Mouse (Mus musculus) thymus, postnatal 25 days (tissue): ENCODE measurements around the gene Fam47e.
"Not testable (repeated sequence)": the region's sequence is repeated elsewhere in the genome, so short reads cannot be mapped to it uniquely, and the experiment has no call there.

ENCODE experiments used
- DNase-seq: peaks from one replicate; pipeline ENCODE4 v3.0.0; 2022

Gene Fam47e

GRCm38 (mm10) chr5:92554891-92555511 lies at the start of gene Fam47e:
Fam47e (plus strand) TSS chr5:92555069.
- DNase-seq, result no peak

- DNase-seq, result peak; percentile 92
Measured at GRCm38 (mm10) chr5:92505402-92505865, 49.4 kb upstream of the Fam47e start.

GRCm38 (mm10) chr5:92506301-92506729 lies 48.6 kb upstream of the Fam47e start:
- peak; percentile 65 for DNase-seq

- DNase-seq, result no peak
Measured at GRCm38 (mm10) chr5:92506733-92507132, 48.1 kb upstream of the Fam47e start, which contains the start of gene Scarb2. Scarb2 (minus strand) TSS chr5:92506833.

GRCm38 (mm10) chr5:92508853-92509252 lies 46.0 kb upstream of the Fam47e start:
- DNase-seq, result no peak

GRCm38 (mm10) chr5:92511256-92511655 lies 43.6 kb upstream of the Fam47e start:
- DNase-seq, result peak; percentile 21

GRCm38 (mm10) chr5:92512066-92512465 lies 42.8 kb upstream of the Fam47e start:
- DNase-seq, result no peak

- not testable (repeated sequence) for DNase-seq
Measured at GRCm38 (mm10) chr5:92521131-92521530, 33.7 kb upstream of the Fam47e start.

GRCm38 (mm10) chr5:92524821-92525258 lies 30.0 kb upstream of the Fam47e start:
- no peak for DNase-seq

GRCm38 (mm10) chr5:92539698-92540097 lies 15.2 kb upstream of the Fam47e start:
- no peak for DNase-seq

GRCm38 (mm10) chr5:92552611-92553010 lies 2.3 kb upstream of the Fam47e start:
- DNase-seq, result no peak

GRCm38 (mm10) chr5:92553939-92554338 lies 930 bp upstream of the Fam47e start:
- peak; percentile 35 for DNase-seq

GRCm38 (mm10) chr5:92554443-92554842 lies 426 bp upstream of the Fam47e start:
- no peak for DNase-seq

- no peak for DNase-seq
Measured at GRCm38 (mm10) chr5:92555905-92556304, 1.0 kb downstream of the Fam47e start.

- DNase-seq, result no peak
Measured at GRCm38 (mm10) chr5:92557508-92557907, 2.6 kb downstream of the Fam47e start.

- DNase-seq, result no peak
Measured at GRCm38 (mm10) chr5:92560201-92560600, 5.3 kb downstream of the Fam47e start.

GRCm38 (mm10) chr5:92562002-92562401 lies 7.1 kb downstream of the Fam47e start:
- DNase-seq, result no peak

- DNase-seq, result no peak
Measured at GRCm38 (mm10) chr5:92571232-92571631, 16.4 kb downstream of the Fam47e start.

- no peak for DNase-seq
Measured at GRCm38 (mm10) chr5:92579559-92579958, 24.7 kb downstream of the Fam47e start.

GRCm38 (mm10) chr5:92585932-92586331 lies 31.1 kb downstream of the Fam47e start:
- DNase-seq, result no peak

- DNase-seq, result no peak
Measured at GRCm38 (mm10) chr5:92595026-92595425, 40.2 kb downstream of the Fam47e start.

- no peak for DNase-seq
Measured at GRCm38 (mm10) chr5:92596865-92597264, 42.0 kb downstream of the Fam47e start.

GRCm38 (mm10) chr5:92599030-92599429 lies 44.2 kb downstream of the Fam47e start:
- DNase-seq, result no peak

GRCm38 (mm10) chr5:92602691-92603690 lies 48.1 kb downstream of the Fam47e start, which contains the start of gene Stbd1:
Stbd1 (plus strand) TSS chr5:92603041.
- peak; percentile 31 for DNase-seq
